Mouse (Mus musculus) frontal cortex, adult 2 months (tissue): ENCODE data around the gene Mmp9. TPM values are rescaled to one million over a fixed set of nuclear protein-coding genes. Genes with fewer than 3 reads are reported as not detected.

ENCODE experiments used
- DNase-seq, 2 experiments: peaks; one replicate each; pipeline ENCODE4 v3.0.0; 2022; ENCODE audit warnings: low spot score in 1 of 2; ENCODE audit errors: extremely low spot score in 1 of 2
- polyA plus RNA-seq: library from polyadenylated mRNA; depleted of rRNA; stranded (reverse); fragments of >200 nt; gene quantifications from 2 replicates; pipeline ENCODE4 v1.2.3, GENCODE M21; 2012

Mmp9 gene
- polyA plus RNA-seq, 1 experiment: 1.2 TPM

GRCm38 (mm10) chr2:164911086-164912048 is 29.2 kb upstream of the Mmp9 start, which contains the start of gene Zfp335:
Zfp335 (minus strand) TSS chr2:164911757.
- DNase-seq: peak; percentile 76 to 89

GRCm38 (mm10) chr2:164912151-164912550 is 28.4 kb upstream of the Mmp9 start:
- peak; percentile 68 to 69 for DNase-seq

GRCm38 (mm10) chr2:164912749-164913427 is 27.7 kb upstream of the Mmp9 start:
- DNase-seq: no peak

GRCm38 (mm10) chr2:164913428-164913786 is 27.2 kb upstream of the Mmp9 start:
- DNase-seq: no peak

- no peak for DNase-seq
These were observed 23.8 kb upstream of the Mmp9 start for GRCm38 (mm10) chr2:164916820-164917219.

GRCm38 (mm10) chr2:164917371-164917770 is 23.2 kb upstream of the Mmp9 start:
- no peak for DNase-seq

GRCm38 (mm10) chr2:164918325-164918724 is 22.3 kb upstream of the Mmp9 start:
- DNase-seq: peak in 1 of 2 experiments; percentile 33

GRCm38 (mm10) chr2:164921984-164922383 is 18.6 kb upstream of the Mmp9 start:
- DNase-seq: no peak

GRCm38 (mm10) chr2:164923291-164923690 is 17.3 kb upstream of the Mmp9 start:
- DNase-seq: no peak

GRCm38 (mm10) chr2:164924100-164924857 is 16.3 kb upstream of the Mmp9 start:
- DNase-seq: peak; percentile 84 to 98

GRCm38 (mm10) chr2:164930706-164931581 is 9.6 kb upstream of the Mmp9 start:
- DNase-seq: no peak

- no peak for DNase-seq
These were observed 7.0 kb upstream of the Mmp9 start for GRCm38 (mm10) chr2:164933534-164933933.

- DNase-seq: no peak
These were observed 4.6 kb upstream of the Mmp9 start for GRCm38 (mm10) chr2:164935991-164936390.

GRCm38 (mm10) chr2:164938146-164939091 is 2.2 kb upstream of the Mmp9 start:
- peak; percentile 22 to 75 for DNase-seq

- peak in 1 of 2 experiments; percentile 50 for DNase-seq
These were observed 1.5 kb upstream of the Mmp9 start for GRCm38 (mm10) chr2:164939106-164939505.

GRCm38 (mm10) chr2:164942692-164943290 is 2.2 kb downstream of the Mmp9 start:
- DNase-seq: no peak

GRCm38 (mm10) chr2:164947506-164947905 is 6.9 kb downstream of the Mmp9 start:
- DNase-seq: no peak

- no peak for DNase-seq
These were observed 7.3 kb downstream of the Mmp9 start for GRCm38 (mm10) chr2:164947930-164948329.
